Mouse (Mus musculus): ENCODE measurements at regions not wholly inside any gene's neighbourhood (a gene's known extent, or its start where the extent isn't known, plus 50 kb on each side); places are given as distances from the start of the nearest gene placed in this dataset.
"Not testable (repeated sequence)": the region's sequence is repeated elsewhere in the genome, so short reads cannot be mapped to it uniquely, and the experiment has no call there.

- peak; percentile 4 to 12 for DNase-seq (ENCODE audit: low spot score in 2 of 2)
- intact Hi-C loops (cut with DNase I): not testable (repeated sequence)
These were observed 155.2 kb upstream of the 9030624G23Rik start for GRCm38 (mm10) chr12:24252071-24252874.

Data from left cerebral cortex, postnatal 25 days (tissue).